Mouse (Mus musculus) kidney, postnatal 36 days (tissue): ENCODE results near the gene Tnfsfm13.

Source experiments
- DNase-seq, 2 experiments: peaks; one replicate each; pipeline ENCODE4 v3.0.0; 2021 to 2022; ENCODE audit warnings: mixed read lengths in 2 of 2

Gene Tnfsfm13

DNA sequence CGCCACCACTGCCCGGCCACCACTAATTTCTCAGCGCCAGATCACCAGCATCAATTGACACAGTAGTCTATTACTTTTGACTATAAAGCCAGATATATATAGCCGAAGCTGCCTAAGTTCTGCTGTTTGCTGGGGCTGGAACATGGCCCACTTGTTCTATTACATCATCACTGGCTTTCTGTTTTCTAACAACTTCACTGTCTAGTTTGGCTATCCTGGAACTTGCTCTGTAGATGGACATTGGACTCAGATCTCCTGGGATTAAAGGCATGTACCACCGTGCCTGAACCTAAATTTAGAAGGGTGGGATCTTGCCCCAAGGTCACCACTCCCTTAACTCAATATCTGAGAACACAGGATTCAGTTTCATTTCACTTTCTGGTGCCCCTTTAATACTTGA, 50.0 kb downstream of the Tnfsfm13 start:
- DNase-seq: no peak

DNA sequence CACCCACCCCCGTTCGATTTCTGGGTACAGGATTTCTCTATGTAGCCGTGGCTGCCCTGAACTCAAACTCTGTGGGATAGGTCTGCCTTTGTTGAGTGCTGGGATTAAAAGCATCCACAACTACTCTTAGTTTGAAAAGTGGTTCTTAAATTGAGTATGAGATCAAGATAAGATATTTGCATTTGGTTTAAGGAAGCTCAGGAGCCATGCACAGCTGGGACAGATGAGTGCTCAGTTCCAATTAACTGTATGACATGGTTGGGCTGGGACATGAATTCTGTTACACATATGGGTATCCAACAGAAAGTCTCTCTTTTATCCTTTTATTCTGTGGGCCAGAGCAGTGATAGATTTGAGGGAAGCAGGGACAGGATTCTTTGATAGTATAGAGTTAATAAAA, 60.4 kb downstream of the Tnfsfm13 start:
- no peak for DNase-seq

DNA sequence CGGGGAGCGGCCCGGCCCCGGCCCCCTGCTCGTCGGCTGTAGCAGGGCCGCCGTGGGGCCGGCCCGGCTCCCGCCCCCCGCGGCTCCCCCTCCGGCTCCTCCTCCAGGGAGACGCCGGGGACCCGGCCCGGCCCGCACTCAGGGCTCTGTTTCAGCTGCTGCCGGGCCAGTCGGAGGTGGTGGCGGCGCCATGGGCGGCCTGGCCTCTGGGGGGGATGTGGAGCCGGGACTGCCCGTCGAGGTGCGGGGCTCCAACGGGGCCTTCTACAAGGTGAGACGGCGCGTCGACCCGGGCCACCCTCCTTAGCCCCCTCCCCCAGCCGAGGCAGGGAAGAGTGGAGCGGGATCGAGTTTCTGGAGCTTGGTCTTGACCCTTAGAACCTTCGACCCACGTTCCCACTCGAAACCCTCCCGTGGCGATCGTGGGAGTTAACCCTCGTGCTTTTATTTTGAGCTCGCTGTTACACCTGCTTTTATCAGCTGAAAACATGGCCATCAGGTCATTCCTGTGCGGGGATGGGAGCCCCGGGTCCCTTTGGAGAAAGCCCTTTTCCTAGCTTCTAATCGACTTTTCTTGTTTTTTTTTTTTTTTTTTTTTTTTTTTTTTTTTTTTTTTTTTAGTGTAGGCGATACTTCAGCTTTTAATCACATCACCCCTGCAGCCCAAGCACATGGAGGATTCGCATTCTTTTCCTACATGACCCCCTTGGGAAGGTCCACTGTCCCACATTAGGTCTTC, 62.6 kb downstream of the Tnfsfm13 start:
- peak; percentile 63 to 80 for DNase-seq
